Mouse (Mus musculus) MEL (cell line): Measurements from ENCODE around the gene Tmem116. TPM values are rescaled to one million over a fixed set of nuclear protein-coding genes. Genes with fewer than 3 reads are reported as not detected.

Source experiments
- DNase-seq: peaks from one replicate; pipeline ENCODE4 v3.0.0; 2011; ENCODE audit warnings: low read depth, low spot score
- H3K27ac ChIP-seq: 2 replicates; pipeline ENCODE4 v1.5.1; 2012; ENCODE audit warnings: low read depth, mild to moderate bottlenecking, control low read depth, low read length, moderate library complexity; ENCODE audit not compliant: control insufficient read depth
- H3K27me3 ChIP-seq, 2 experiments: fragments of 150-350 bp in 1 of 2; sonication (generic) in 1 of 2; 2 replicates each; pipeline ENCODE4 v1.6.1; 2012; ENCODE audit warnings: low read length in 2 of 2, mild to moderate bottlenecking in 2 of 2, improper control_type of control experiment in 1 of 2, moderate library complexity in 1 of 2; ENCODE audit not compliant: insufficient read depth in 2 of 2, control insufficient read depth in 1 of 2
- H3K36me3 ChIP-seq, 2 experiments: 2 replicates each; pipeline ENCODE4 v1.6.1; 2012 to 2014; ENCODE audit warnings: low read length in 2 of 2, improper control_type of control experiment in 1 of 2, inconsistent platforms in 1 of 2, mild to moderate bottlenecking in 1 of 2; ENCODE audit not compliant: insufficient read depth in 2 of 2, control insufficient read depth in 1 of 2
- H3K4me1 ChIP-seq, 2 experiments: fragments of 150-350 bp in 1 of 2; sonication (generic) in 1 of 2; 2 replicates each; pipeline ENCODE4 v1.6.1; 2012; ENCODE audit warnings: low read length in 2 of 2, improper control_type of control experiment in 1 of 2, mild to moderate bottlenecking in 1 of 2; ENCODE audit not compliant: insufficient read depth in 2 of 2, control insufficient read depth in 1 of 2
- H3K4me3 ChIP-seq, 2 experiments: fragments of 150-350 bp in 1 of 2; sonication (generic) in 1 of 2; 2 replicates each; pipeline ENCODE4 v1.5.1; 2012; ENCODE audit warnings: low read depth in 2 of 2, low read length in 2 of 2, mild to moderate bottlenecking in 2 of 2, moderate library complexity in 2 of 2, control low read depth in 1 of 2, improper control_type of control experiment in 1 of 2; ENCODE audit not compliant: control insufficient read depth in 1 of 2, insufficient read depth in 1 of 2
- H3K79me2 ChIP-seq: 2 replicates; pipeline ENCODE4 v1.6.1; 2012; ENCODE audit warnings: mild to moderate bottlenecking, low read length, moderate library complexity; ENCODE audit not compliant: control insufficient read depth, poor library complexity, insufficient read depth
- H3K9ac ChIP-seq: 2 replicates; pipeline ENCODE4 v1.6.1; 2012; ENCODE audit warnings: low read depth, mild to moderate bottlenecking, control low read depth, low read length, moderate library complexity; ENCODE audit not compliant: control insufficient read depth, poor library complexity, severe bottlenecking
- H3K9me3 ChIP-seq: fragments of 150-350 bp; sonication (generic); replicated peaks from 2 replicates; pipeline ENCODE4 v1.6.1; 2012; ENCODE audit warnings: mild to moderate bottlenecking, low read length, improper control_type of control experiment, moderate library complexity; ENCODE audit not compliant: insufficient read depth
- BHLHE40 ChIP-seq: IDR thresholded peaks from 2 replicates; pipeline ENCODE4 v1.6.1; 2012; ENCODE audit warnings: low read depth, mild to moderate bottlenecking, inconsistent platforms, low read length, improper control_type of control experiment, borderline replicate concordance
- CHD1 ChIP-seq: IDR thresholded peaks from 2 replicates; pipeline ENCODE4 v1.6.1; 2012; ENCODE audit warnings: low read depth, mild to moderate bottlenecking, inconsistent platforms, low read length, improper control_type of control experiment
- CHD2 ChIP-seq: IDR thresholded peaks from 2 replicates; pipeline ENCODE4 v1.6.1; 2011; ENCODE audit warnings: low read length, improper control_type of control experiment
- CTCF ChIP-seq, 3 experiments: IDR thresholded peaks in 2 of 3; conservative IDR thresholded peaks in 1 of 3; 2 replicates each; pipeline ENCODE4 v1.5.1; 2011 to 2012; ENCODE audit warnings: low read length in 3 of 3, low read depth in 2 of 3, mild to moderate bottlenecking in 2 of 3, improper control_type of control experiment in 1 of 3, inconsistent platforms in 1 of 3, mixed read lengths in 1 of 3, moderate library complexity in 1 of 3; ENCODE audit not compliant: control insufficient read depth in 1 of 3, insufficient read depth in 1 of 3, poor library complexity in 1 of 3, severe bottlenecking in 1 of 3
- E2F4 ChIP-seq: IDR thresholded peaks from 2 replicates; pipeline ENCODE4 v1.6.1; 2011; ENCODE audit warnings: low read depth, low read length, improper control_type of control experiment, borderline replicate concordance
- ELF1 ChIP-seq: IDR thresholded peaks from 2 replicates; pipeline ENCODE4 v1.6.1; 2014; ENCODE audit warnings: low read depth, mild to moderate bottlenecking, inconsistent platforms, low read length, improper control_type of control experiment, moderate library complexity
- EP300 ChIP-seq, 2 experiments: IDR thresholded peaks; 2 replicates each; pipeline ENCODE4 v1.6.1; 2011; ENCODE audit warnings: improper control_type of control experiment in 2 of 2, low read length in 2 of 2, low read depth in 1 of 2, mild to moderate bottlenecking in 1 of 2
- ETS1 ChIP-seq: IDR thresholded peaks from 2 replicates; pipeline ENCODE4 v1.6.1; 2012; ENCODE audit warnings: low read depth, mild to moderate bottlenecking, inconsistent platforms, low read length, improper control_type of control experiment, moderate library complexity
- GABPA ChIP-seq: IDR thresholded peaks from 2 replicates; pipeline ENCODE4 v1.6.1; 2012; ENCODE audit warnings: low read depth, mild to moderate bottlenecking, inconsistent platforms, low read length, improper control_type of control experiment, moderate library complexity
- GATA1 ChIP-seq: IDR thresholded peaks from 2 replicates; pipeline ENCODE4 v1.6.1; 2011; ENCODE audit warnings: low read depth, low read length, improper control_type of control experiment
- JUND ChIP-seq: IDR thresholded peaks from 2 replicates; pipeline ENCODE4 v1.6.1; 2011; ENCODE audit warnings: low read depth, mild to moderate bottlenecking, improper control_type of control experiment, low read length
- MAFK ChIP-seq: IDR thresholded peaks from 2 replicates; pipeline ENCODE4 v1.6.1; 2011; ENCODE audit warnings: low read depth, mild to moderate bottlenecking, low read length, improper control_type of control experiment, borderline replicate concordance
- MAX ChIP-seq: IDR thresholded peaks from 2 replicates; pipeline ENCODE4 v1.6.1; 2011; ENCODE audit warnings: low read length, improper control_type of control experiment
- MAZ ChIP-seq: IDR thresholded peaks from 2 replicates; pipeline ENCODE4 v1.6.1; 2012; ENCODE audit warnings: low read depth, mild to moderate bottlenecking, inconsistent platforms, low read length, improper control_type of control experiment
- MEF2A ChIP-seq: IDR thresholded peaks from 2 replicates; pipeline ENCODE4 v1.6.1; 2014; ENCODE audit warnings: low read depth, mild to moderate bottlenecking, inconsistent platforms, low read length, improper control_type of control experiment; ENCODE audit not compliant: poor library complexity, insufficient replicate concordance, severe bottlenecking; ENCODE audit errors: extremely low read depth
- MXI1 ChIP-seq: IDR thresholded peaks from 2 replicates; pipeline ENCODE4 v1.6.1; 2011; ENCODE audit warnings: mild to moderate bottlenecking, low read depth, low read length, improper control_type of control experiment
- MYB ChIP-seq: IDR thresholded peaks from 2 replicates; pipeline ENCODE4 v1.6.1; 2011; ENCODE audit warnings: mild to moderate bottlenecking, low read depth, low read length, improper control_type of control experiment
- MYC ChIP-seq: IDR thresholded peaks from 2 replicates; pipeline ENCODE4 v1.6.1; 2011; ENCODE audit warnings: low read depth, mild to moderate bottlenecking, low read length, improper control_type of control experiment, moderate library complexity
- POLR2AphosphoS5 ChIP-seq: IDR thresholded peaks from 2 replicates; pipeline ENCODE4 v1.6.1; 2012; ENCODE audit warnings: low read depth, borderline replicate concordance, mild to moderate bottlenecking, inconsistent platforms, low read length, moderate library complexity, mixed read lengths
- RAD21 ChIP-seq: IDR thresholded peaks from 2 replicates; pipeline ENCODE4 v1.6.1; 2011; ENCODE audit warnings: mild to moderate bottlenecking, low read depth, low read length, improper control_type of control experiment
- RCOR1 ChIP-seq: IDR thresholded peaks from 2 replicates; pipeline ENCODE4 v1.6.1; 2012; ENCODE audit warnings: low read depth, mild to moderate bottlenecking, inconsistent platforms, low read length, improper control_type of control experiment
- SIN3A ChIP-seq: IDR thresholded peaks from 2 replicates; pipeline ENCODE4 v1.6.1; 2012; ENCODE audit warnings: low read length, improper control_type of control experiment, inconsistent platforms
- SMC3 ChIP-seq: IDR thresholded peaks from 2 replicates; pipeline ENCODE4 v1.6.1; 2011; ENCODE audit warnings: low read depth, low read length, improper control_type of control experiment
- TAL1 ChIP-seq: IDR thresholded peaks from 2 replicates; pipeline ENCODE4 v1.6.1; 2012; ENCODE audit warnings: mild to moderate bottlenecking, inconsistent platforms, low read length, moderate library complexity, mixed read lengths
- TBP ChIP-seq: IDR thresholded peaks from 2 replicates; pipeline ENCODE4 v1.8.0; 2011; ENCODE audit warnings: low read depth, low read length, improper control_type of control experiment
- TCF12 ChIP-seq: IDR thresholded peaks from 2 replicates; pipeline ENCODE4 v1.6.1; 2014; ENCODE audit warnings: low read depth, mild to moderate bottlenecking, inconsistent platforms, low read length, improper control_type of control experiment, moderate library complexity
- UBTF ChIP-seq: IDR thresholded peaks from 2 replicates; pipeline ENCODE4 v1.6.1; 2012; ENCODE audit warnings: low read depth, mild to moderate bottlenecking, inconsistent platforms, low read length, improper control_type of control experiment, moderate library complexity, borderline replicate concordance; ENCODE audit not compliant: insufficient read depth
- USF1 ChIP-seq: IDR thresholded peaks from 2 replicates; pipeline ENCODE4 v1.6.1; 2014; ENCODE audit warnings: low read depth, mild to moderate bottlenecking, inconsistent platforms, low read length, improper control_type of control experiment, moderate library complexity
- USF2 ChIP-seq, 2 experiments: IDR thresholded peaks; 2 replicates each; pipeline ENCODE4 v1.6.1; 2011 to 2012; ENCODE audit warnings: improper control_type of control experiment in 2 of 2, low read length in 2 of 2, borderline replicate concordance in 1 of 2, inconsistent platforms in 1 of 2, low read depth in 1 of 2, mild to moderate bottlenecking in 1 of 2; ENCODE audit not compliant: insufficient read depth in 1 of 2
- ZC3H11A ChIP-seq: IDR thresholded peaks from 2 replicates; pipeline ENCODE4 v1.6.1; 2012; ENCODE audit warnings: low read depth, mild to moderate bottlenecking, inconsistent platforms, low read length, improper control_type of control experiment
- ZMIZ1 ChIP-seq: IDR thresholded peaks from 2 replicates; pipeline ENCODE4 v1.6.1; 2012; ENCODE audit warnings: low read depth, mild to moderate bottlenecking, inconsistent platforms, low read length, improper control_type of control experiment, moderate library complexity
- ZNF384 ChIP-seq: IDR thresholded peaks from 2 replicates; pipeline ENCODE4 v1.6.1; 2012; ENCODE audit warnings: low read depth, mild to moderate bottlenecking, inconsistent platforms, low read length, improper control_type of control experiment
- polyA plus RNA-seq, 2 experiments: library from polyadenylated mRNA; stranded (reverse) in 1 of 2; unstranded in 1 of 2; fragments of >175 nt in 1 of 2; fragments of >200 nt in 1 of 2; gene quantifications; 2 replicates each; pipeline versions ENCODE4 v1.2.1 to v1.2.4; 2012; ENCODE audit warnings: low replicate concordance in 2 of 2, low read depth in 1 of 2; ENCODE audit not compliant: insufficient read length in 2 of 2, insufficient read depth in 1 of 2, missing spikeins in 1 of 2
- total RNA-seq: library from RNA; depleted of rRNA; stranded (reverse); fragments of 300-350 nt; gene quantifications from 2 replicates; pipeline ENCODE4 v1.2.3, GENCODE M21; 2012

Tmem116 gene
- total and polyA plus RNA-seq, 3 experiments, result 1.7 to 2.6 TPM; not detected in 1

DNA sequence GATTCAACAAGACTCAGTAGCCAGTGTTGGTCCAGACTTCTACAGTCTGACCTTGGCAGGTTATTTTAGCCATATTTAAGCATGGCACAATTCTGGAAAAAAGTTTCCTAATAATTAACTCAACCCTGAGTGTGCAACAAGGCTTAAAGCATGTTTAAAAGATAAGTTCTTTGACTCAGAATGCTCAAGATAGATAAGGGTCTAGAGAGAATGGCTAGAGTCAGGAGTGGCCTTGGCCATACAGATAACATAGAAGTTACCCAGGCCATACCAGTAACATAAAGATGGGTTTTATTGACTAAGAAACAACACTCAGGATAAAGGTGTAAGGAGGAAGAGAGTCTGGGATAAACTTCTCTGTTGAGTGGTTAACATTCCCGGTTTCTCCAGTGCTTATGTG lies 24.3 kb downstream of the Tmem116 start:
- peak; percentile 58 for DNase-seq
- H3K9ac ChIP-seq, result no peak overlapping the region
- TF ChIP-seq ZMIZ1 (no peak), MAFK (peak; percentile 43; the same call in 1 of the 2 replicates), JUND (no peak), UBTF (no peak), MYB (no peak), SMC3 (0 out of 2 replicates have a peak, but pooled peaks have one; percentile 5), E2F4 (no peak), CHD1 (no peak), CHD2 (no peak; the same call in 1 of the 2 replicates), MXI1 (peak; percentile 66; the same call in 1 of the 2 replicates), MAZ (no peak), TBP (no peak), RCOR1 (peak; percentile 75), ELF1 (no peak), SIN3A (peak; percentile 62), USF2 (IDR thresholded peaks at IDR 0.05; ENCODE audit: borderline replicate concordance in 1 of 2, insufficient read depth in 1 of 2, low read depth in 1 of 2, low read length in 2 of 2) (no peak), ZNF384 (peak; percentile 42), BHLHE40 (no peak), GATA1 (peak; percentile 96), MYC (0 out of 2 replicates have a peak, but pooled peaks have one; percentile 67), RAD21 (no peak), CTCF (IDR thresholded peaks at IDR 0.05 in 2 of 3, conservative IDR thresholded peaks at IDR 0.05 in 1 of 3; ENCODE audit: control insufficient read depth in 1 of 3, insufficient read depth in 1 of 3, low read depth in 2 of 3, low read length in 3 of 3, poor library complexity in 1 of 3, severe bottlenecking in 1 of 3) (no peak), TCF12 (peak; percentile 95), MEF2A (no peak), USF1 (no peak), ETS1 (peak; percentile 66; the same call in 1 of the 2 replicates), TAL1 (peak; percentile 83), POLR2AphosphoS5 (no peak), ZC3H11A (0 out of 2 replicates have a peak, but pooled peaks have one; percentile 6), MAX (no peak), EP300 (IDR thresholded peaks at IDR 0.05; ENCODE audit: low read depth in 1 of 2, low read length in 2 of 2) (peak; percentile 91 to 94), GABPA (no peak)
- TF ChIP-seq, all 39 proteins: peak for 13
- H3K9me3 ChIP-seq, result no peaks in the 10 kb centered on the region
- H3K36me3 ChIP-seq, result peaks cover 0 to 14% of the 10 kb centered on the region in 2 experiments; a peak in 2 of 4 replicates
- H3K27me3 ChIP-seq, result no peaks in the 10 kb centered on the region
- peaks cover 10 to 11% of the 10 kb centered on the region in 2 experiments for H3K4me1 ChIP-seq
- H3K79me2 ChIP-seq, result no peaks in the 10 kb centered on the region
- peak overlapping the region; percentile 41; the same call in 1 of the 2 replicates for H3K27ac ChIP-seq
- H3K4me3 ChIP-seq, result no peak overlapping the region
